Mouse (Mus musculus) gastrocnemius, postnatal 10 days (tissue): ENCODE results near the gene Nat8f1. TPM values are rescaled to one million over a fixed set of nuclear protein-coding genes. Genes with fewer than 3 reads are reported as not detected.

Experiments
- total RNA-seq, 2 experiments: library from RNA; stranded (reverse); gene quantifications; 2 replicates each; pipeline ENCODE4 v1.2.3; 2021

The Nat8f1 gene
- total RNA-seq, 2 experiments from 2014 or later, result 2.5 TPM

Other genes starting within 250 kb of the Nat8f1 start
- under 1 TPM; 0.25 to 0.38 TPM for gene Nat8f7, start 202.5 kb downstream of the Nat8f1 start, total RNA-seq
- gene Nat8f3, start 149.9 kb downstream of the Nat8f1 start, total RNA-seq, result under 1 TPM; 0.25 to 0.26 TPM
- gene Nat8f6, start 94.7 kb downstream of the Nat8f1 start, total RNA-seq, result under 1 TPM in 1 of 2 experiments, not detected in 1; 0.21 TPM
- gene Nat8f5, start 94.7 kb downstream of the Nat8f1 start, total RNA-seq, result under 1 TPM in 1 of 2 experiments, not detected in 1; 0.23 TPM
- gene Nat8, start 83.6 kb downstream of the Nat8f1 start, total RNA-seq, result not detected
- gene Nat8f2, start 46.5 kb downstream of the Nat8f1 start, total RNA-seq, result under 1 TPM; 0.35 to 0.36 TPM
- 1 to 10 TPM; 1.2 to 1.4 TPM for gene Nat8f4, start 10.8 kb downstream of the Nat8f1 start, total RNA-seq
- 10 to 100 TPM; 22.4 to 23.3 TPM for gene Tprkb, start 3.8 kb downstream of the Nat8f1 start, total RNA-seq
- 10 to 100 TPM; 49.0 to 63.7 TPM for gene Dusp11, start 46.0 kb upstream of the Nat8f1 start, total RNA-seq
- gene Figla, start 100.5 kb upstream of the Nat8f1 start, total RNA-seq, result not detected
- 1 to 10 TPM in 1 of 2 experiments, under 1 TPM in 1; 0.68 to 1.9 TPM for gene Add2, start 113.0 kb upstream of the Nat8f1 start, total RNA-seq